Mouse (Mus musculus): ENCODE measurements around the gene Cc2d2b. TPM values are rescaled to one million over a fixed set of nuclear protein-coding genes. Genes with fewer than 3 reads are reported as not detected.

Gene Cc2d2b
- 0.22 and 0.25 TPM in 2 replicates for polyA plus RNA-seq (2015; fragmentation: Nextera tagmentation; extraction: Ambion mirVana)

DNA sequence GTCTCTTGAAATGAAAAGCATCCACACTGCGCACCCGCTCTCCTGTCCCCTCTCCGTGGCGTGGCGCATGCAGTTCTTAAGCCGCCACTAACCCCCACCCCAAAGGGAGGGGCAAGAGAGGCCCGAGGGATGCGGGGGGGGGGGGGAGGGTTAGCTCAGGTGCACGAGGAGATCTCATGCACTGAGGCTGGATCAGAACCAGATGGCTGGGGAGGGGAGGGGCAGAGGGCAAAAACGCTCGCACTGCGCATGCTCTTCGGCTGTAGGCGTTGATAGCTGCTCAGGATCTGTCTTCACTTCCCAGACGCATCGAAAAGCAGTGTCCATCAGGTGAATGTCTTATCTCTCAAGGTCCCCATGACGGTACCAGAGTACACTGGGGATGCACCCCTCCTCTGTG lies at the start of gene Cc2d2b:
Gene Cc2d2b, plus strand, starts transcription at position 195 of the 400 bp plus-strand sequence.
- Histone ChIP-seq H3K9me3 (no peaks in the 10 kb centered on the region), H3K27me3 (no peaks in the 10 kb centered on the region), H3K4me3 (peak within 1 kb of the TSS; percentile 11; the same call in 1 of the 2 replicates), H3K27ac (no peak within 1 kb of the TSS), H3K4me2 (replicated peaks) (peak within 1 kb of the TSS; percentile 35), H3K9ac (no peak within 1 kb of the TSS), H3K4me1 (no peaks in the 10 kb centered on the region), H3K36me3 (no peaks in the 10 kb centered on the region)
- WGBS: 61% methylated on average over 16 of the region's 17 CpGs
- ATAC-seq (ENCODE audit: low FRiP score, low read depth): no peak

DNA sequence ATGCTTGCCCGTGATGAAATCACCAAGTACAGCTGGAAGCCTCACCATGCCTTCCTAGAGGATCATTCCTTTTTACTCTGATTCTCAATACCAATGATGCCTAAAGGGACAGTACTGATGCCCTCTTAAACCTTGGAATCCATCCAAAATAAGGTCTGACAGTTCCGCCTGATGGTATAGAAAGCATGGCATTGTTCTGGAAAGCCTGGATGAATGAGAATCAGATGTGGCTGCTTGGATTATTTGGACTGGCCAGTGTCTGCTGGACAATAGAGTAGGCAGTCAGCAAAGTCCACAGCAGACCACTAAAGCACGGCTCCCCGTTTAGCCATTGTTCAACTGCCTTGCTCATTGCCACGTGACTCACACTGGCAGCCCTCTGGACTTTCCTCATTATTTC lies 48.7 kb upstream of the Cc2d2b start:
- Histone ChIP-seq H3K4me2 (replicated peaks) (no peak overlapping the region), H3K27ac (no peak overlapping the region), H3K4me3 (no peak overlapping the region), H3K9ac (no peak overlapping the region), H3K4me1 (peaks cover 10% of the 10 kb centered on the region; the same call in 1 of the 2 replicates), H3K27me3 (no peaks in the 10 kb centered on the region), H3K9me3 (no peaks in the 10 kb centered on the region), H3K36me3 (no peaks in the 10 kb centered on the region)
- 75% methylated on average over 5 of the region's 5 CpGs for WGBS
- no peak for ATAC-seq (ENCODE audit: low FRiP score, low read depth)

GRCm38 (mm10) chr19:40702406-40702805 lies 46.1 kb upstream of the Cc2d2b start:
- Histone ChIP-seq H3K36me3 (no peaks in the 10 kb centered on the region), H3K9ac (no peak overlapping the region), H3K4me3 (no peak overlapping the region), H3K4me2 (replicated peaks) (no peak overlapping the region), H3K4me1 (peaks cover 10% of the 10 kb centered on the region; the same call in 1 of the 2 replicates), H3K27ac (no peak overlapping the region), H3K9me3 (no peaks in the 10 kb centered on the region), H3K27me3 (no peaks in the 10 kb centered on the region)
- ATAC-seq (ENCODE audit: low FRiP score, low read depth): no peak
- 50% methylated on average over 4 of the region's 4 CpGs for WGBS

DNA sequence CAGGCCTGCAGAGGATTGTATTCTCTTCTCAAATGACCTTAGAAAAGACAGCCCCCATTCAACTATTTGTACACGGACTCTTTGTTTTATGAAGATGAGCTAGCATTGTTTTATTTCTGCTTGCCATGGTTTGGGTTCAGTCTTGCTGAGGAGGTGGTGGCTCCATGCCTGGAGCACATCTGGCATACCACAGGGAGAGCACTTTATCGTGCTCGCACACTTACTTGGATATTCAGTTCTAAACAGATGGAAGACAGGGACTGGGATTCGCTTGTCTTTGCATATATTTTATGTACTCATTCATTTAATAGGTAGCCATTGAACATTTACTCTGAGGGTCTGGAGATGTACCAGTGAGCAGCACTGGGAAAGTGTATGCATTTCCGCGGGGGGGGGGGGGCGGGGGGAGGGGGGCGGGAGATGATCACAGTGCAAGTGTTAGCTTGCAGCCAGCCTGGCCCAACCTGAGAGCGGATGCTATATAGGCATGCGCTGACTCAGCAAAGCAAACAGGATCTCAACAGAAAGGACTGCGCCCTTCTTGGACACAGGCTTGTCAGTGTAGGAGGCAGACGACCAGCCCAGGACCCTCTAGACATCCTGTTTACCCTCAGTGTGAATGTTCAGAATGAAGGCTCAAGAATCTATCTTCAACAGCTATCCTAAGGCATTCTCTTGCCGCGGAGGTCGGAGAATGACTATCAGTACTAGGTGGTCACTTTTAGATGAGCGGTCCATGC lies 35.5 kb upstream of the Cc2d2b start:
- no peaks in the 10 kb centered on the region for H3K36me3 ChIP-seq
- ATAC-seq (ENCODE audit: low FRiP score, low read depth): no peak
- H3K9me3 ChIP-seq: no peaks in the 10 kb centered on the region
- no peak overlapping the region for H3K4me2 ChIP-seq (replicated peaks)
- peaks cover 14% of the 10 kb centered on the region for H3K4me1 ChIP-seq
- no peak overlapping the region for H3K4me3 ChIP-seq
- no peak overlapping the region for H3K9ac ChIP-seq
- H3K27me3 ChIP-seq: peaks cover 5% of the 10 kb centered on the region; the same call in 1 of the 2 replicates
- 77% methylated on average over 16 of the region's 16 CpGs for WGBS
- H3K27ac ChIP-seq: no peak overlapping the region

- H3K9ac ChIP-seq: no peak overlapping the region
- 15% methylated on average over 5 of the region's 5 CpGs for WGBS
- no peak overlapping the region for H3K27ac ChIP-seq
- no peaks in the 10 kb centered on the region for H3K36me3 ChIP-seq
- peak; percentile 53; the same call in 1 of the 2 replicates for ATAC-seq (ENCODE audit: low FRiP score, low read depth)
- H3K27me3 ChIP-seq: peaks cover 5% of the 10 kb centered on the region; the same call in 1 of the 2 replicates
- H3K9me3 ChIP-seq: no peaks in the 10 kb centered on the region
- H3K4me3 ChIP-seq: no peak overlapping the region
- H3K4me2 ChIP-seq (replicated peaks): no peak overlapping the region
- H3K4me1 ChIP-seq: peaks cover 13% of the 10 kb centered on the region; the same call in 1 of the 2 replicates
Observed at GRCm38 (mm10) chr19:40714700-40715099, 33.9 kb upstream of the Cc2d2b start.

GRCm38 (mm10) chr19:40716981-40717380 lies 31.6 kb upstream of the Cc2d2b start:
- peaks cover 30% of the 10 kb centered on the region for H3K4me1 ChIP-seq
- no peak overlapping the region for H3K4me3 ChIP-seq
- H3K36me3 ChIP-seq: no peaks in the 10 kb centered on the region
- no peak overlapping the region for H3K9ac ChIP-seq
- H3K27ac ChIP-seq: no peak overlapping the region
- ATAC-seq (ENCODE audit: low FRiP score, low read depth): no peak
- 83% methylated on average over 6 of the region's 6 CpGs for WGBS
- H3K27me3 ChIP-seq: peaks cover 5% of the 10 kb centered on the region; the same call in 1 of the 2 replicates
- H3K9me3 ChIP-seq: no peaks in the 10 kb centered on the region
- H3K4me2 ChIP-seq (replicated peaks): no peak overlapping the region

DNA sequence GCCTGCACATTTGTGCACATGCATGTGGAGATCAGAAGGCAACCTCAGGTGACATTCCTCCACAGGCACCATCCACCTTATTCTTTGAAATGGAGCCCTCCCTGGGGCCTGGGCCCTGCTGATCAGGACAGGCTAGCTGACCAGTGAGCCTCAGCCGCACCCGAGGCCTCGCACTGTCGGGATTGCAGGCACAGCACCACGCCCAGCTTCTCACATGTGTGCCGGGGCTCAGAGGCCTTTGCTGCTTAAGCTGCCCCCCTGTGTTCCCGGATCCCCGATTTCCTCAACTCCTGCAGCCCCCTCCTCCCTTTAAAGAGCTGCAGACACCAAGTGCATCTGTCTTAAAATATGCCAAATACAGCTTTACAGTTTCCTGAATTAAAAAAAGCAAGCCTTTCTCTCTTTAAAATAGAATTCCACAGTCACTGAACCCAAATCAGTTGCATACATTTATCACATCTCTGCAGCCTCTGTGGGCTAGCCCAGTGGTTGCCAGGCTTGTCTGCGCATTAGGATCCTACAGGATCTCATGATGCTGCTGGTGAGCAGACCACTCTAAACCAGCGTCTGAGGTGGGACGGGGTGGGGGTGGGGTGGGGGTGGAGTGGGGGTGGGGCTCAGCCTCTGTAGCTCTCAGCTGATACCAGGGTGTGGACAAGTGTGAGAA lies 29.0 kb upstream of the Cc2d2b start:
- no peak for ATAC-seq (ENCODE audit: low FRiP score, low read depth)
- WGBS: 31% methylated on average over 11 of the region's 11 CpGs
- H3K9me3 ChIP-seq: no peaks in the 10 kb centered on the region
- no peak overlapping the region for H3K4me3 ChIP-seq
- H3K4me1 ChIP-seq: peaks cover 33% of the 10 kb centered on the region
- H3K36me3 ChIP-seq: no peaks in the 10 kb centered on the region
- H3K4me2 ChIP-seq (replicated peaks): no peak overlapping the region
- H3K27ac ChIP-seq: no peak overlapping the region
- peak overlapping the region; percentile 45; the same call in 1 of the 2 replicates for H3K9ac ChIP-seq
- peaks cover 5% of the 10 kb centered on the region; the same call in 1 of the 2 replicates for H3K27me3 ChIP-seq

DNA sequence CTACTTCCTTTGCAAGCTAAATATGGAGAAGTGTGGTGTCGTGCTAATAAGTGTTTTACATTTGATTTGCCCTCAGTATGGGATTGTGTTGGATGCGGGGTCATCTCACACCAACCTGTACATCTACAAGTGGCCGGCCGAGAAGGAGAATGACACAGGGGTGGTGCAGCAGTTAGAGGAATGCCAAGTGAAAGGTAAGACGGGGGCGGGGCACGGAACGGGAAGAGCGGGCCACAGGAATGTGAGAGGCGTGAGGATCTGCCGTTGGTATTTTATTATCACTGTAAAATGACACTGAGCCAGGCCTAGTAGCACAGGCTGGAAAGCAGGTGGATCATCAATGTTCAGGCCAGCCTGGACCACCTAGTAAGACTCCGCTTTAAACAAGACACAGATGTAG lies 28.2 kb upstream of the Cc2d2b start:
- H3K4me3 ChIP-seq: no peak overlapping the region
- peaks cover 5% of the 10 kb centered on the region; the same call in 1 of the 2 replicates for H3K27me3 ChIP-seq
- H3K9ac ChIP-seq: no peak overlapping the region
- no peaks in the 10 kb centered on the region for H3K9me3 ChIP-seq
- 57% methylated on average over 12 of the region's 12 CpGs for WGBS
- H3K4me2 ChIP-seq (replicated peaks): no peak overlapping the region
- H3K27ac ChIP-seq: no peak overlapping the region
- peaks cover 25% of the 10 kb centered on the region for H3K4me1 ChIP-seq
- H3K36me3 ChIP-seq: no peaks in the 10 kb centered on the region
- no peak for ATAC-seq (ENCODE audit: low FRiP score, low read depth)

DNA sequence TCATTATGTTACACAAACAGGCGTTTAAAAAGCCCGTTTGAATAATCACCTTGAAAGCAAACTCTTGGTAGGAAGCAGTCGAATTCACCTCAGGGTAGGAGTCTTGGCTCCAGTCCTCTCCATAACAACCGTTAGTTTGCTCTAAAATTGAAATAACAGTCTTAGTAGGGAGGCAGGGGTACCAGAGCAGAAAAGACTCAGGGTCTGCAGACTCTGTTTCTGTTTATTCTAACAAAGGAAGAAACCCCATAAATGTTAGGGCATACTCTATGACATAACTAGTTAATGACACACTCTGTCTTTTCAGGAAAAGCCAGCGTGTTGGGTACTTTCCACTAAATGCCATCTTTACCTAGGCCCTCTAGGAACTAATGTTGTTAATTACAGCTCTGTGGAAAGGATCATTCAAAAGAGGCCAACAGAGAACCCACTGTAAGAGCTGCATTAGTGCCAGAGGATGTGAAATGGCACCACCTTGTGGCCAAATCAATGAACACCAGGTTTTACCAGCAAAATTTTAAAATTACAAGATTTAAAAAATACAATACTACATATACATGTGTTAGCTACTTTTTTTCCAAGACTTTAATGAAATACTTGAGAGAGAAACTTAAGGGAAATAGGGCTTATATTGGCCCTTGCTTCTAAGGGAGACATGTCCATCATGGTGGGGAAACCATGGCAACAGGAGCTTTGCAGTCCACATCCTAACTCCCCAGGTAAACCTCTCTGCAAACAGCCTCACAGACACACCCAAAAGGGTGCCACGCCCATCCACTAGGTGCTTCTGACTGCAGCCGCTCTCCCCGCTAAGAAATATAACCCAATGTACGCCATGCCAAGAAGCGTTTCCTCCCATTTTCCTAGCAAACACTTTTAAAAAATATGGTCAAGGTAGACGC lies 26.2 kb upstream of the Cc2d2b start:
- Histone ChIP-seq H3K27ac (peak overlapping the region; percentile 59), H3K9me3 (no peaks in the 10 kb centered on the region), H3K4me3 (no peak overlapping the region), H3K36me3 (no peaks in the 10 kb centered on the region), H3K27me3 (no peaks in the 10 kb centered on the region), H3K4me1 (peaks cover 29% of the 10 kb centered on the region), H3K9ac (no peak overlapping the region), H3K4me2 (replicated peaks) (no peak overlapping the region)
- no peak for ATAC-seq (ENCODE audit: low FRiP score, low read depth)
- 48% methylated on average over 11 of the region's 11 CpGs for WGBS

- Histone ChIP-seq H3K4me2 (replicated peaks) (no peak overlapping the region), H3K27ac (no peak overlapping the region), H3K36me3 (no peaks in the 10 kb centered on the region), H3K4me3 (no peak overlapping the region), H3K9ac (peak overlapping the region; percentile 15; the same call in 1 of the 2 replicates), H3K4me1 (peaks cover 32% of the 10 kb centered on the region), H3K27me3 (no peaks in the 10 kb centered on the region), H3K9me3 (no peaks in the 10 kb centered on the region)
- 59% methylated on average over 10 of the region's 10 CpGs for WGBS
- ATAC-seq (ENCODE audit: low FRiP score, low read depth): no peak
Observed at GRCm38 (mm10) chr19:40723516-40723915, 25.0 kb upstream of the Cc2d2b start.

GRCm38 (mm10) chr19:40726148-40726547 lies 22.4 kb upstream of the Cc2d2b start:
- Histone ChIP-seq H3K4me2 (replicated peaks) (no peak overlapping the region), H3K36me3 (no peaks in the 10 kb centered on the region), H3K9me3 (no peaks in the 10 kb centered on the region), H3K4me1 (peaks cover 22% of the 10 kb centered on the region), H3K4me3 (no peak overlapping the region), H3K9ac (no peak overlapping the region), H3K27me3 (no peaks in the 10 kb centered on the region), H3K27ac (no peak overlapping the region)
- 56% methylated on average over 4 of the region's 4 CpGs for WGBS
- no peak for ATAC-seq (ENCODE audit: low FRiP score, low read depth)

Measured in limb, embryonic 13.5 days (tissue).